Mouse (Mus musculus) effector memory CD4-positive, alpha-beta T cell, adult 5 months (primary cell): ENCODE measurements around the gene Prpf40b. TPM values are rescaled to one million over a fixed set of nuclear protein-coding genes. Genes with fewer than 3 reads are reported as not detected.

Experiments
- polyA plus RNA-seq: library from polyadenylated mRNA; unstranded; fragments of 100-300 nt; shearing (Covaris generic); gene quantifications from one replicate; pipeline ENCODE4 v1.2.1, GENCODE M21; 2017

Gene Prpf40b
- polyA plus RNA-seq = 14.7 TPM

DNA sequence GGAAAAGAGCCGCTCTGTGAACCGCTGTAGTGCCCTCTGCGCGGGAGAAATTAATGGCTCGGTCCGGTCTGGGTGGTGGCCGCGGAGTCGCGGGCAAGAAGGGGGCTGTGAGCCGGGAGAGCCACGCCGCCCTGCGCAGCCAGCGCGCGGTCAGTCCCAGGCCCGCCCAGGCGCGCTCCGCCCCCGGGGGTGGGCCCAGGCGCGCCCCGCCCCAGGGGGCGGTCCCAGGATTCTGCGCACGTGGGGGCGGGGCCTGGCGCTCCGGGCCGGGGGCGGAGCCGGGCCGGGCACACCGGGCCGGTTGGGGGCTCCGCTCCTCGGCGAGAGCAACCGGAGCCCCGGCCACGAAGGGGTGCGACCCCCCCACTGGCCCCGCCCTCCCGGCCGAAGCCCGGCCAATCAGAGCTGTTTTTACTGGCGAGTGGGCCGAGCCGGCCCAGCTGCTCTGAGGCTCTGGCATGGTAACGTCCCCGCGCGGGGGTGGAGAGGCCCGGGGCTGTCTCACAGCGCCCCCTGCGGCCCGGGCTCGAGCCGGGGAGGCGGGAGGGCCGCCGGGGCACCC lies at the start of gene Prpf40b:
Gene Prpf40b, plus strand, starts transcription at position 275 of the 562 bp plus-strand sequence.

DNA sequence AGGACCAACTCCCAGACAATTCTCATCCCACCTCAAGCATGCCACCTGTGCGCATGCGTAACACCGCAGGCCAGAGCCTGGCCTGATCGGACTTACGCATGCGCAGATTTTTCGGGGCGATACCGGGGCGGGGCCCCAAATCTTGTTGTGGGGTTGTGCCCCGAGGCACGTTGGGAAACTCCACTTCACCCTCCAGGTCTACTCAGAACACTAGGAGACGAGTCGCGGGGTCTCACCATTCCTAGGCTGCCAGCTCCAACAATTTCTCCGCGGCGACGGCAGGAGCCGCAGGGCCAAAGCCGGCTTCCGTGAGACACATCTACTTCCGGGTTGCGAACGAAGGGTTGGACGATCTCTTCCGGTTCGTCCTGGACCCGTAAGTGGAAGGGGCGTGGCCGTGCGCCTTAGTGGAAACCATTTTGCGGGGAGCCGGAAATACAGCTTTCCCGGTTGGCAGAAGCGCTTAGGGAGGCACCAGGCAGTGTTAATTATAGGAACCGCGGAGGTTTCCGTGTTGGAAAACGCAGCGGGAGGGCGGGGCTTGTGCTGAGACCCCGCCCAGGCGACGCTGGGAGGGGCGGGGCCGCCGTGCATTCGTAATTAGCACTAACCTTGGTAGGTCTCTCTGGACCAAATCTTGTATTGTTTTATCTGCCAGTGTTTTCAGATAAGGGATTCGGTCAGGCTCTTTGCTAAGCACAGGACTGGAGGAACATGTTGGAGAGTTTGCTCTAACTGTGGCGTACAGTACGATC lies 43.1 kb upstream of the Prpf40b start, which contains the start of gene Mcrs1:
Gene Mcrs1, minus strand, starts transcription at position 336 of the 755 bp plus-strand sequence.

DNA sequence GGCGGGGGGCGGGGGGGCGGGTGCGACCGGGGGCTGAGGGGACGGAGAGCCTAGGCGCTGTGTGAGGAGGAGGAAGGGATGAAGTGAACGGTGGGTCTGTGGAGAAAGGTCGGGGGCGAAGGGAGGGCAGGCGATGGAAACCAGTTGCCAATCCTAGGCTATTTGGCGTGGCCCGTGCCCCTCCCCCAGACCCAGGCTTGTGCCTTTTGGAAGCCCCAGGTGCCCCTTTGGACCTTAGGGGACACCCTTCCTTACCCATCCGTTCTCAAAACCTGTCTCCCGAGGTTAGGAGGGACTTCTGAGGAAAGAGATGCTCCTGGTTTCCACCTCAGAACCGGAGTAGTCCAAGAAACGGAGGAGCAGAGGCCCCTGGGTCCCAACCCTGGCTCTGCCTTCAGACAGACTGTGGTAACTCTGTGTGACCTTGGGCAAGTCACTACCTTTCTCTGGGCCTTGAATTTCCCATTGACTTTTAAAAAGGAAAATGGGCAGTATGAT lies 646 bp downstream of the Prpf40b start, which contains the start of gene Fam186b:
Gene Fam186b, minus strand, starts transcription at position 405 of the 498 bp plus-strand sequence.

Other genes starting within 250 kb of the Prpf40b start
- gene Prph, start 239.9 kb upstream of the Prpf40b start, polyA plus RNA-seq = not detected
- gene Troap, start 220.5 kb upstream of the Prpf40b start, polyA plus RNA-seq = not detected
- gene C1ql4, start 207.3 kb upstream of the Prpf40b start, polyA plus RNA-seq = not detected
- not detected for gene Dnajc22, start 201.9 kb upstream of the Prpf40b start, polyA plus RNA-seq
- gene Spats2, start 169.2 kb upstream of the Prpf40b start, polyA plus RNA-seq = 0.20 TPM
- 0.29 TPM for gene Kcnh3, start 70.2 kb upstream of the Prpf40b start, polyA plus RNA-seq
- 71.7 TPM for gene Mcrs1, start 43.1 kb upstream of the Prpf40b start, polyA plus RNA-seq
- gene Fam186b, start 801 bp downstream of the Prpf40b start, polyA plus RNA-seq = 0.15 TPM
- gene Fmnl3, start 75.4 kb downstream of the Prpf40b start, polyA plus RNA-seq = 49.7 TPM
- 143 TPM for gene Tmbim6, start 97.8 kb downstream of the Prpf40b start, polyA plus RNA-seq
- gene Nckap5l, start 162.7 kb downstream of the Prpf40b start, polyA plus RNA-seq = 9.1 TPM
- 8.4 TPM for gene Bcdin3d, start 179.6 kb downstream of the Prpf40b start, polyA plus RNA-seq
- not detected for gene Faim2, start 233.1 kb downstream of the Prpf40b start, polyA plus RNA-seq